Mouse (Mus musculus): Measurements from ENCODE around the gene Mdk.

DNA sequence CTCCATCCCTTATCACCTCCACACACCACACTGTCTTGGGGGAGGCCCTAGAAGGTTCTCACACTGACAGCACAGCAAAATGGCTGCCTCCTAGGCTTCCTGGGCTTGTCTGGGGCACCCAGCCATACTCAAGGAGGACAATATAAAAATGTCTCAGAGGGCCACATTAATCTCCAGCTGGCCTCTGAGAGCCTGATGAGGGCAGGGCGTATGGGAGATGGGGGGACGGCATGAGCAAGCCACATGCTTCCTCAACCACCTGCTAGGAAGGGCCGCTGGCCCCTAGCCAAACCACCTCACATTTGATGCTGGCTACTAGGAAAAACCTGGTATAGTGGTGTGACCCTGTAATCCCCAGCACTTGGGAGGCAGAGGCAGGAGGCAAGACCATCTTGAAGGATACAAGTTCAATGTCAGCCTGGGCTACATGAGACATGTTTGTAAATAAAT, 16.7 kb upstream of the Mdk start:
- TF ChIP-seq CTCF (IDR thresholded peaks at IDR 0.05; ENCODE audit: low read depth) (no peak), EP300 (IDR thresholded peaks at IDR 0.05; ENCODE audit: low read depth) (no peak)
